13 mouse cellular contexts compared by ENCODE assay signal in genomic region chr10:25426814-25427213, GRCm38 (mm10).
DNase-seq lines count a peak whose midpoint lies in the region; ATAC-seq and TF ChIP-seq lines count a peak whose summit lies in the region.
"Had no signal": no experiment of that assay in that cellular context is flagged by ENCODE, and none has a peak within 500 bp of the region (broad histone marks: within the 10 kb centered on the region; RNA-seq: fewer than 3 reads in every experiment).

No protein-coding gene starts in this region.

- no peak for TF ChIP-seq POLR2A in kidney, adult 2 months (IDR thresholded peaks at IDR 0.05; ENCODE audit: low read depth, low read length)

- TF ChIP-seq CTCF in kidney, adult 2 months (conservative IDR thresholded peaks at IDR 0.05; ENCODE audit: insufficient read depth, insufficient read length, low read depth, low read length): no peak
- TF ChIP-seq CTCF in left cerebral cortex, adult 2 months (IDR thresholded peaks at IDR 0.05): no peak

- H3K4me3 ChIP-seq in kidney, adult 2 months (ENCODE audit: insufficient read depth, low read depth, low read length): no peak overlapping the region
- H3K4me3 ChIP-seq in limb, embryonic 15.5 days: no peak overlapping the region
- H3K4me3 ChIP-seq in left cerebral cortex, adult 2 months: no peak overlapping the region
- H3K4me3 ChIP-seq: embryonic facial prominence, embryonic 15.5 days; midbrain, embryonic 12.5 days had no signal

- no peak overlapping the region for H3K4me2 ChIP-seq in limb, embryonic 15.5 days
- H3K4me2 ChIP-seq: embryonic facial prominence, embryonic 15.5 days; midbrain, embryonic 12.5 days had no signal

- intact Hi-C loops in left cerebral cortex, adult 2 months (cut with DNase I): no loop called here

- DNase-seq in kidney, adult 2 months: no peak
- no peak for DNase-seq in kidney, adult 18-20 months
- DNase-seq in 3T3-L1 (ENCODE audit: low read depth, low spot score): peak; percentile 21
- DNase-seq in left cerebral cortex, adult 2 months (ENCODE audit: extremely low spot score in 1 of 2, low spot score in 2 of 2): no peak
- no peak for DNase-seq in Muller cell, postnatal 12 days (ENCODE audit: inconsistent ontology term)
- DNase-seq in spleen, postnatal 10 days (ENCODE audit: low spot score in 2 of 2): no peak
- DNase-seq: layer of hippocampus, postnatal 36 days had no signal

- H3K9me3 ChIP-seq in limb, embryonic 15.5 days: no peaks in the 10 kb centered on the region
- H3K9me3 ChIP-seq: embryonic facial prominence, embryonic 15.5 days; G1E; midbrain, embryonic 12.5 days had no signal

- no peak overlapping the region for H3K9ac ChIP-seq in limb, embryonic 15.5 days
- H3K9ac ChIP-seq: embryonic facial prominence, embryonic 15.5 days; midbrain, embryonic 12.5 days had no signal

- no peaks in the 10 kb centered on the region for H3K4me1 ChIP-seq in kidney, adult 2 months (ENCODE audit: control insufficient read depth, insufficient read depth, low read length)
- H3K4me1 ChIP-seq in limb, embryonic 15.5 days: peaks cover 42% of the 10 kb centered on the region
- H3K4me1 ChIP-seq: midbrain, embryonic 12.5 days had no signal

- 51% methylated on average over 4 of the region's 4 CpGs for WGBS in kidney, adult 2 months
- 21% methylated on average over 4 of the region's 4 CpGs for WGBS in limb, embryonic 15.5 days

- no peaks in the 10 kb centered on the region for H3K27me3 ChIP-seq in kidney, adult 2 months (replicated peaks; ENCODE audit: control insufficient read depth, insufficient read depth, low read length)
- no peaks in the 10 kb centered on the region for H3K27me3 ChIP-seq in limb, embryonic 15.5 days
- H3K27me3 ChIP-seq: embryonic facial prominence, embryonic 15.5 days; midbrain, embryonic 12.5 days had no signal

- no peaks in the 10 kb centered on the region for H3K36me3 ChIP-seq in kidney, adult 2 months (ENCODE audit: control insufficient read depth, insufficient read depth, low read length)
- no peaks in the 10 kb centered on the region for H3K36me3 ChIP-seq in limb, embryonic 15.5 days
- H3K36me3 ChIP-seq: embryonic facial prominence, embryonic 15.5 days; G1E; midbrain, embryonic 12.5 days had no signal

- peak; percentile 25; the same call in 1 of the 2 replicates for ATAC-seq in common myeloid progenitor, adult 5-6 weeks (replicated peaks; ENCODE audit: low read depth, poor library complexity, severe bottlenecking)
- ATAC-seq in limb, embryonic 15.5 days (ENCODE audit: insufficient number of reproducible peaks, low FRiP score, low TSS enrichment, low read depth): no peak
- ATAC-seq: hindbrain, postnatal 0 days had no signal

- H3K27ac ChIP-seq in kidney, adult 2 months (ENCODE audit: insufficient read depth, low read depth, low read length): peak overlapping the region; percentile 71
- peak overlapping the region; percentile 60; the same call in 1 of the 2 replicates for H3K27ac ChIP-seq in limb, embryonic 15.5 days
- no peak overlapping the region for H3K27ac ChIP-seq in left cerebral cortex, adult 2 months
- H3K27ac ChIP-seq: hindbrain, postnatal 0 days; midbrain, embryonic 12.5 days had no signal
